Mouse (Mus musculus) kidney, postnatal 10 days (tissue): ENCODE measurements around the gene Msl2.

Source experiments
- DNase-seq: peaks from one replicate; pipeline ENCODE4 v3.0.0; 2021; ENCODE audit warnings: mixed read lengths

Msl2 gene

GRCm38 (mm10) chr9:101075091-101075581 lies 1.2 kb downstream of the Msl2 start:
- DNase-seq = peak; percentile 51

GRCm38 (mm10) chr9:101075694-101076093 lies 1.8 kb downstream of the Msl2 start:
- no peak for DNase-seq

- peak; percentile 24 for DNase-seq
Measured at GRCm38 (mm10) chr9:101076095-101076875, 2.4 kb downstream of the Msl2 start.

- DNase-seq = no peak
Measured at GRCm38 (mm10) chr9:101077486-101077885, 3.6 kb downstream of the Msl2 start.

- DNase-seq = peak; percentile 15
Measured at GRCm38 (mm10) chr9:101078579-101078978, 4.7 kb downstream of the Msl2 start.

- no peak for DNase-seq
Measured at GRCm38 (mm10) chr9:101080046-101080685, 6.3 kb downstream of the Msl2 start.

GRCm38 (mm10) chr9:101083728-101084127 lies 9.8 kb downstream of the Msl2 start:
- DNase-seq = no peak

- no peak for DNase-seq
Measured at GRCm38 (mm10) chr9:101095425-101095824, 21.5 kb downstream of the Msl2 start.

GRCm38 (mm10) chr9:101096461-101096860 lies 22.6 kb downstream of the Msl2 start:
- DNase-seq = no peak

GRCm38 (mm10) chr9:101097542-101097941 lies 23.6 kb downstream of the Msl2 start:
- DNase-seq = no peak

- no peak for DNase-seq
Measured at GRCm38 (mm10) chr9:101099445-101099844, 25.5 kb downstream of the Msl2 start.

- DNase-seq = no peak
Measured at GRCm38 (mm10) chr9:101100163-101100562, 26.3 kb downstream of the Msl2 start.

- no peak for DNase-seq
Measured at GRCm38 (mm10) chr9:101101547-101101946, 27.6 kb downstream of the Msl2 start.

GRCm38 (mm10) chr9:101102288-101102687 lies 28.4 kb downstream of the Msl2 start:
- no peak for DNase-seq

GRCm38 (mm10) chr9:101104931-101105330 lies 31.0 kb downstream of the Msl2 start:
- DNase-seq = peak; percentile 24

- no peak for DNase-seq
Measured at GRCm38 (mm10) chr9:101105735-101106134, 31.8 kb downstream of the Msl2 start.

- DNase-seq = no peak
Measured at GRCm38 (mm10) chr9:101107386-101107785, 33.5 kb downstream of the Msl2 start.

GRCm38 (mm10) chr9:101110013-101110412 lies 36.1 kb downstream of the Msl2 start:
- peak; percentile 66 for DNase-seq

- no peak for DNase-seq
Measured at GRCm38 (mm10) chr9:101113317-101113716, 39.4 kb downstream of the Msl2 start.

- no peak for DNase-seq
Measured at GRCm38 (mm10) chr9:101114182-101114884, 40.4 kb downstream of the Msl2 start.

GRCm38 (mm10) chr9:101143635-101144034 lies 69.7 kb downstream of the Msl2 start:
- DNase-seq = no peak

- no peak for DNase-seq
Measured at GRCm38 (mm10) chr9:101152872-101153271, 79.0 kb downstream of the Msl2 start.
